Mouse (Mus musculus): ENCODE measurements around the gene Timp2. TPM values are rescaled to one million over a fixed set of nuclear protein-coding genes. Genes with fewer than 3 reads are reported as not detected.

The Timp2 gene
- total RNA-seq (2023) = 100 to 1,000 TPM; 110 to 131 TPM

GRCm38 (mm10) chr11:118355640-118356039 is at the start of gene Timp2:
Gene Timp2, minus strand, starts transcription at chr11:118355740.

GRCm38 (mm10) chr11:118401760-118402280 is 46.3 kb upstream of the Timp2 start, which contains the start of gene Lgals3bp:
Gene Lgals3bp, minus strand, starts transcription at chr11:118402092.

GRCm38 (mm10) chr11:118342400-118342981 is 13.0 kb downstream of the Timp2 start, which contains the start of gene Cep295nl:
Gene Cep295nl, minus strand, starts transcription at chr11:118342500.

DNA sequence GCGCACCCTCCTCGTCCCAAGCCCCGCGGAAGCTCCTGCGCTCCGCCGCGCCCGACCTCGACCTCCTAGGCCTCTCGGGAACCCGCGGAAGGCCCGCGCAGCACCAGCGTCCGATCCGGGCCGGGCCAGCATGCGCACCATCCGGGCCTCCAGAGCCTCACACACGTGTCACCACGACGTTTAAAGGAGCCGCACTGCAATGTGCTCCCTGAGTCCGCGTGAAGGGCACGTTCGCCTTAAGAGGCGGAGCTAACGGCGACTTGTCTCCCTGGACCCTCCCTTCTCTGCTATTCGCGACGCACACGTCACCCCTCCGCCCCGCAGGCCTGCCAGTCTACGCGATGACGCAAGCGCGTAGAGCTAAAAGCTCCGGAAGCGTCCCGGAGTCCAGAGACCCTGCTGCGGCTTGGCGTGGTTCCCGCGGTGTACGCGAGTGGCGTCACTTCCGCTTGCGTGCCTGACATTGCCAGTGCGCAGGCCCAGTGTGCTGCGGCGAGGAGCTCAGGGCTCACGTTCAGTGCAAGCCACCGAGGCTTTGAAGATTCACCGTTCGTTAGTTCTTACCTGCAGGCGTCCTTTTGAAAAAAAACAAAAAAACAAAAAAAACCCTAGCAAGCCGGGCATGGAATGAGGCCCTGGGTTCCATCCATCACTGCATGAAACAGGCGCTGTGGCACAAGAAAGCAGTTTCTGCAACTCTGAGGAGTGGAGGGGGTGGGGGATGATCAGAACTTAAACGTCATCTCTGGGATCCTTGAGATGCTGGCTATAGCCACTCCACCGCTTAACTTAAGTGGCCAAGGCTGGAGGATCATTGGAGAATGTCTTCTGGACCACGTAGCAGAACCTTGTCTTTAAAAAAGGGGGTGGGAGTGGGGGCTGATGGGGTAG is 65.3 kb downstream of the Timp2 start, which contains the start of gene Usp36:
TSS of gene Usp36 (minus strand) at position 246 of the 891 bp plus-strand sequence.

Other genes starting within 250 kb of the Timp2 start
- under 1 TPM; 0.09 to 0.16 TPM for gene Dnah17, start 225.1 kb downstream of the Timp2 start, total RNA-seq (2023)
- 10 to 100 TPM; 41.0 to 42.1 TPM for gene Cyth1, start 107.1 kb downstream of the Timp2 start, total RNA-seq (2023)
- gene Usp36, start 65.5 kb downstream of the Timp2 start, total RNA-seq (2023) = 10 to 100 TPM; 11.8 to 12.3 TPM
- gene Cep295nl, start 13.2 kb downstream of the Timp2 start, total RNA-seq (2023) = 10 to 100 TPM; 12.7 to 14.2 TPM
- gene Lgals3bp, start 46.4 kb upstream of the Timp2 start, total RNA-seq (2023) = 10 to 100 TPM; 13.2 to 14.7 TPM
- gene Cant1, start 63.3 kb upstream of the Timp2 start, total RNA-seq (2023) = 10 to 100 TPM; 25.6 to 26.8 TPM
- under 1 TPM; 0.18 to 0.24 TPM for gene C1qtnf1, start 72.5 kb upstream of the Timp2 start, total RNA-seq (2023)
- 1 to 10 TPM; 3.8 to 4.3 TPM for gene Engase, start 121.1 kb upstream of the Timp2 start, total RNA-seq (2023)